Mouse (Mus musculus) forebrain, embryonic 10.5 days (tissue): ENCODE results near the gene Ppid. TPM values are rescaled to one million over a fixed set of nuclear protein-coding genes. Genes with fewer than 3 reads are reported as not detected.
A peak's percentile ranks its signal among the peaks of the same experiment; 100 is the strongest.

Source experiments
- DNase-seq: peaks from one replicate; pipeline ENCODE4 v3.0.0-alpha.2; 2017; ENCODE audit warnings: low spot score; ENCODE audit errors: extremely low spot score
- H3K27ac ChIP-seq: fragments of 300-500 bp; sonication (generic); 2 replicates; pipeline ENCODE4 v1.5.1; 2016; ENCODE audit warnings: mild to moderate bottlenecking
- H3K27me3 ChIP-seq: fragments of 300-500 bp; sonication (generic); 2 replicates; pipeline ENCODE4 v1.6.1; 2016; ENCODE audit warnings: mild to moderate bottlenecking; ENCODE audit not compliant: poor library complexity, severe bottlenecking
- H3K36me3 ChIP-seq: fragments of 300-500 bp; sonication (generic); replicated peaks from 2 replicates; pipeline ENCODE4 v1.6.1; 2016; ENCODE audit warnings: mild to moderate bottlenecking, moderate library complexity
- H3K4me1 ChIP-seq: fragments of 300-500 bp; sonication (generic); 2 replicates; pipeline ENCODE4 v1.6.1; 2016
- H3K4me3 ChIP-seq: fragments of 300-500 bp; sonication (generic); 2 replicates; pipeline ENCODE4 v1.5.1; 2016; ENCODE audit warnings: mild to moderate bottlenecking, moderate library complexity
- H3K9me3 ChIP-seq: fragments of 300-500 bp; sonication (generic); 2 replicates; pipeline ENCODE4 v1.6.1; 2016; ENCODE audit warnings: mild to moderate bottlenecking, moderate library complexity
- WGBS: fragments of 180-500 bp; shearing (Covaris S2); methylation state at CpG from one replicate; pipeline ENCODE4 v1.1.7; 2016; 5-methylcytosine and 5-hydroxymethylcytosine counted together
- polyA plus RNA-seq: library from polyadenylated mRNA; unstranded; fragments of >200 nt; fragmentation: Nextera tagmentation; extraction: Ambion mirVana; gene quantifications from 2 replicates; pipeline ENCODE4 v1.2.1, GENCODE M21; 2016

The Ppid gene
- polyA plus RNA-seq, 1 experiment from 2014 or later, result 241 TPM

GRCm38 (mm10) chr3:79576865-79577264 is 14.3 kb upstream of the Ppid start:
- no peaks in the 10 kb centered on the region for H3K36me3 ChIP-seq
- H3K27ac ChIP-seq, result no peak overlapping the region
- DNase-seq, result no peak
- peaks cover 17% of the 10 kb centered on the region for H3K4me1 ChIP-seq
- 50% methylated on average over 5 of the region's 5 CpGs for WGBS
- no peak overlapping the region for H3K4me3 ChIP-seq
- H3K27me3 ChIP-seq, result no peaks in the 10 kb centered on the region
- H3K9me3 ChIP-seq, result no peaks in the 10 kb centered on the region

- Histone ChIP-seq H3K27ac (no peak overlapping the region), H3K4me3 (no peak overlapping the region), H3K27me3 (no peaks in the 10 kb centered on the region), H3K4me1 (peaks cover 17% of the 10 kb centered on the region), H3K36me3 (no peaks in the 10 kb centered on the region), H3K9me3 (no peaks in the 10 kb centered on the region)
- 95% methylated on average over 6 of the region's 6 CpGs for WGBS
- no peak for DNase-seq
Measured at GRCm38 (mm10) chr3:79577606-79578005, 13.5 kb upstream of the Ppid start.

GRCm38 (mm10) chr3:79578164-79578563 is 13.0 kb upstream of the Ppid start:
- no peaks in the 10 kb centered on the region for H3K27me3 ChIP-seq
- H3K4me1 ChIP-seq, result peaks cover 17% of the 10 kb centered on the region
- 80% methylated on average over 6 of the region's 6 CpGs for WGBS
- no peaks in the 10 kb centered on the region for H3K36me3 ChIP-seq
- no peak for DNase-seq
- no peaks in the 10 kb centered on the region for H3K9me3 ChIP-seq
- H3K27ac ChIP-seq, result no peak overlapping the region
- H3K4me3 ChIP-seq, result no peak overlapping the region

GRCm38 (mm10) chr3:79579891-79580575 is 11.1 kb upstream of the Ppid start:
- H3K9me3 ChIP-seq, result no peaks in the 10 kb centered on the region
- H3K27me3 ChIP-seq, result no peaks in the 10 kb centered on the region
- no peak overlapping the region for H3K27ac ChIP-seq
- H3K4me1 ChIP-seq, result peaks cover 17% of the 10 kb centered on the region
- no peaks in the 10 kb centered on the region for H3K36me3 ChIP-seq
- DNase-seq, result no peak
- 90% methylated on average over 5 of the region's 5 CpGs for whole genome bisulfite sequencing
- no peak overlapping the region for H3K4me3 ChIP-seq

- Histone ChIP-seq H3K27ac (no peak overlapping the region), H3K27me3 (no peaks in the 10 kb centered on the region), H3K36me3 (no peaks in the 10 kb centered on the region), H3K4me3 (peak overlapping the region; percentile 7; the same call in 1 of the 2 replicates), H3K9me3 (no peaks in the 10 kb centered on the region), H3K4me1 (peaks cover 7% of the 10 kb centered on the region)
- DNase-seq, result peak; percentile 89
- WGBS, result 6% methylated on average over 6 of the region's 6 CpGs
Measured at GRCm38 (mm10) chr3:79586804-79587203, 4.3 kb upstream of the Ppid start.

- 90% methylated on average over 2 of the region's 2 CpGs for WGBS
- Histone ChIP-seq H3K9me3 (no peaks in the 10 kb centered on the region), H3K4me1 (peaks cover 22% of the 10 kb centered on the region), H3K4me3 (no peak overlapping the region), H3K27ac (no peak overlapping the region), H3K27me3 (no peaks in the 10 kb centered on the region), H3K36me3 (peaks cover 18% of the 10 kb centered on the region)
- no peak for DNase-seq
Measured at GRCm38 (mm10) chr3:79589671-79590070, 1.5 kb upstream of the Ppid start.

- Histone ChIP-seq H3K27me3 (no peaks in the 10 kb centered on the region), H3K27ac (peak overlapping the region; percentile 96), H3K9me3 (no peaks in the 10 kb centered on the region), H3K4me1 (peaks cover 20% of the 10 kb centered on the region), H3K36me3 (peaks cover 41% of the 10 kb centered on the region), H3K4me3 (peak overlapping the region; percentile 94)
- DNase-seq, result no peak
- 7% methylated on average over 15 of the region's 15 CpGs for WGBS
Measured at GRCm38 (mm10) chr3:79591793-79592471, 790 bp downstream of the Ppid start.

GRCm38 (mm10) chr3:79595468-79595867 is 4.3 kb downstream of the Ppid start:
- peaks cover 19% of the 10 kb centered on the region for H3K4me1 ChIP-seq
- no peaks in the 10 kb centered on the region for H3K27me3 ChIP-seq
- 92% methylated on average over 7 of the region's 7 CpGs for WGBS
- no peak for DNase-seq
- no peaks in the 10 kb centered on the region for H3K9me3 ChIP-seq
- H3K27ac ChIP-seq, result no peak overlapping the region
- H3K4me3 ChIP-seq, result no peak overlapping the region
- H3K36me3 ChIP-seq, result peaks cover 76% of the 10 kb centered on the region

- peaks cover 74% of the 10 kb centered on the region for H3K36me3 ChIP-seq
- no peak for DNase-seq
- no peaks in the 10 kb centered on the region for H3K4me1 ChIP-seq
- no peak overlapping the region for H3K27ac ChIP-seq
- no peaks in the 10 kb centered on the region for H3K27me3 ChIP-seq
- H3K4me3 ChIP-seq, result no peak overlapping the region
- H3K9me3 ChIP-seq, result peaks cover 6% of the 10 kb centered on the region; the same call in 1 of the 2 replicates
- WGBS, result 97% methylated on average over 2 of the region's 2 CpGs
Measured at GRCm38 (mm10) chr3:79609886-79610285, 18.7 kb downstream of the Ppid start.

GRCm38 (mm10) chr3:79627484-79628181 is 36.5 kb downstream of the Ppid start:
- peak overlapping the region; percentile 95; the same call in 1 of the 2 replicates for H3K27ac ChIP-seq
- H3K9me3 ChIP-seq, result peaks cover 9% of the 10 kb centered on the region
- DNase-seq, result no peak
- no peaks in the 10 kb centered on the region for H3K27me3 ChIP-seq
- WGBS, result 41% methylated on average over 10 of the region's 10 CpGs
- peak overlapping the region; percentile 83 for H3K4me3 ChIP-seq
- H3K36me3 ChIP-seq, result peaks cover 20% of the 10 kb centered on the region
- peaks cover 25% of the 10 kb centered on the region for H3K4me1 ChIP-seq

- Histone ChIP-seq H3K36me3 (peaks cover 24% of the 10 kb centered on the region), H3K4me1 (peaks cover 25% of the 10 kb centered on the region), H3K9me3 (peaks cover 13% of the 10 kb centered on the region), H3K27me3 (no peaks in the 10 kb centered on the region), H3K4me3 (peak overlapping the region; percentile 83), H3K27ac (peak overlapping the region; percentile 95)
- WGBS, result under 1% methylated on average over 9 of the region's 9 CpGs
- DNase-seq, result no peak
Measured at GRCm38 (mm10) chr3:79628182-79628560, 37.0 kb downstream of the Ppid start.

GRCm38 (mm10) chr3:79628561-79629415 is 37.6 kb downstream of the Ppid start, which contains the start of gene 4930579G24Rik:
4930579G24Rik (plus strand) TSS chr3:79629079.
- Histone ChIP-seq H3K9me3 (peaks cover 19% of the 10 kb centered on the region), H3K4me1 (peaks cover 25% of the 10 kb centered on the region), H3K27me3 (no peaks in the 10 kb centered on the region), H3K4me3 (peak within 1 kb of the TSS; percentile 83), H3K27ac (peak within 1 kb of the TSS; percentile 95), H3K36me3 (peaks cover 30% of the 10 kb centered on the region)
- under 1% methylated on average over 60 of the region's 60 CpGs for WGBS
- peak; percentile 96 for DNase-seq
